Mouse (Mus musculus) ovary, postnatal 10 days (tissue): Measurements from ENCODE around the gene Ntn5.
A peak's percentile ranks its signal among the peaks of the same experiment; 100 is the strongest.

Experiments used
- DNase-seq: peaks from one replicate; pipeline ENCODE4 v3.0.0; 2022; ENCODE audit warnings: low spot score

The Ntn5 gene

DNA sequence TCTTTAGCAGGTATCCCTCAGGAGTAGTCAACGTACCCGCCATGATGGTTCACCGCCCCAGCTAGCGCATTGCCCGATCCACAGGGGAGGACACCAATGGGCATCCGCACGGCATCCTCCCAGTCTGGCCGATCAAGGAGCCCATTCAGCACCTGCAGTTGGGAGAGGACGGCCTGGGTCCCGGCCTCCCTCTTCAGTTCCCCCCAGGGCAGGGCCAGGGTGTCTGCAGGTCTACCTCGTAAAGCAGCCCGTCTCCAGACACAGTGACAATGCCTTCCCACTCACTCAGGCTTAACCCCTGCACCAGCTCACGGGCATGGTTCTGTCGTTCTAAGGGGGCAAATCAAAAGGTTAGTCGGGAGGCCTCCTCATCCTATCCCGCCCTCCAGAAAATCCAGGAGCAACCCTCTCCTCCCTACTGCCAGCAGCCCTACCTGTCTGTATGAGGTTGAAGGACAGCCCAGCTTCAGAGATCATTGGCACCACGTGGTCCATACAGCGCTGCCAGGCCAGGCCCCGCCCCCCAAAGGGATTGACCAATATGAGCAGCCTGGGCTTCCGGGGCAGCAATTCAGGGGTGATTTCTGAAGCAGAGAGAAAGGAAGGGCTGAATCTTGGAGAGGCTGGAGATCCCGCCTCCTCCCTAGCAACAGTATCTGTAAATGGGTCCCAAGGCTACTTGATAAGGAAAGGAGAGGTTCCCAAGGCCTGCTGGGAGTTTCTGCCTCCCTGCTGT, 28.4 kb downstream of the Ntn5 start:
- no peak for DNase-seq

DNA sequence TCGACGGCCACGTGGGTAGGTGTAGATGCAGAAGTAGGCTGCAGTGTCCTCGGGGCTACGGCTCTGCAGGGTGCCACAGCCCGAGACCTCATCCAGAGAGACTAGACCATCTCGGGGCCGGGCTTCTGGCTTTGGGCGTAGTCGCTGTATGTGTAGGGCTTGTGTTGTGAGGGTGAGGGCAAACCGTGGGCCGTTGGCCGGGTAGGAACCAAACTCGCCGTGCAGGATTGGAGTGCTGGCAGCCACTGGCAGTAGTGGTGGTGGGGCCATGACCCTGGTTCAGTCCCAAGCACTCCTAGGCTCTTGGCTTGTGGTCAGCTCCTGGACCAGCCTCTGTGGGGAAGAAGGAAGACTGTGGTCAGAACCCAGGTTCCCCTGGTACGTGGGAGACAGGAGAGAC, 29.6 kb downstream of the Ntn5 start:
- no peak for DNase-seq

DNA sequence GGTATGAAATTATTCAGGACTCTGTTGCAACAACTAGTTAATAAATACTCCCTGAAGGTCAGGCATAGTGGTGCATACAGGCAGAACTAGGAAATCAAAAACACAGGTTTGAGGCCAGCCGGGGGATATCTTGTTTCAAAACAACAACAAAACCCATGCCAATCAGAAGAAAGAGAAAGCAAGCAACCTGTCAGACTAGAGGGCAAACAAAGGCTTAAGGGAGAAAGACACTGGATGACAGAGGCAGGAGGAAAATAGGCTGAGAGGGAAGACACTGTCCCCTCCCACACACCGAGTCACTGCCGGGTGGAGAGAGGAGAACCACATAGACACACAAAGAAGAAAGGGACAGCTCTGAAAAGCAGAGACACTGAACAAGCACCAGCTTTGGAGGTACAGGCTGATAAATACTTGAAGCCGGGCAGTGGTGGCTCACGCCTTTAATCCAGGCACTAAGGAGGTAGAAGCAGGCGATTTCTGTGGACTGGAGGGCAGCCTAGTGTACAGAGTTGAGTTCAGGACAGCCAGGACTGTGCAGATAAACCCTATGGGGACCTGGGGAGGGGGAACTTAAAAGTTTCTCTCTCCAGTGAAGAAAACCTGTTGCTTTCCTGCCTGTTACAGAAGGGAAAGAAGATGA, 30.2 kb downstream of the Ntn5 start:
- no peak for DNase-seq

DNA sequence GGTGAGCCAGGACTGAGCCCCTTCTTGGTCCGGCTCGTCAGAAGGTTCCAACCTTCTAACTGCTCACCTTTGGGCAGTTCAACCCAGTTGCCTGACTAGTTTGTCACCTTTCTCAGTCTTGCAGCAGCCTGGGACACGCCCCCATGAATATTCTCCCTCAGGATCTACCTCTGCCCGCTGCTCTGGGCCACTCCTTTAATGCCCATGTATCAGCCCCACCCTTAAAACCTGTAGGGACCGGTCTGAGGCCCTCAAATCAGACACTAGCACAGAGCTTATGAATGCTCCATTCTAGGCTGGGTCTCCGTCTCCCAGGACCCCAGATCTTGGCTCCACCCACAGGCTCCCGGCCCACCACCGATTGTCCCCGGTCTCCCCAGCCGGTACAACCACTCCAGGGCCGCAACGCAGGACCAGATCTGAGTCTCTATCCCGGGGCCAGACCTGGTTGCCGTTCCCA, 30.8 kb downstream of the Ntn5 start:
- DNase-seq = no peak

DNA sequence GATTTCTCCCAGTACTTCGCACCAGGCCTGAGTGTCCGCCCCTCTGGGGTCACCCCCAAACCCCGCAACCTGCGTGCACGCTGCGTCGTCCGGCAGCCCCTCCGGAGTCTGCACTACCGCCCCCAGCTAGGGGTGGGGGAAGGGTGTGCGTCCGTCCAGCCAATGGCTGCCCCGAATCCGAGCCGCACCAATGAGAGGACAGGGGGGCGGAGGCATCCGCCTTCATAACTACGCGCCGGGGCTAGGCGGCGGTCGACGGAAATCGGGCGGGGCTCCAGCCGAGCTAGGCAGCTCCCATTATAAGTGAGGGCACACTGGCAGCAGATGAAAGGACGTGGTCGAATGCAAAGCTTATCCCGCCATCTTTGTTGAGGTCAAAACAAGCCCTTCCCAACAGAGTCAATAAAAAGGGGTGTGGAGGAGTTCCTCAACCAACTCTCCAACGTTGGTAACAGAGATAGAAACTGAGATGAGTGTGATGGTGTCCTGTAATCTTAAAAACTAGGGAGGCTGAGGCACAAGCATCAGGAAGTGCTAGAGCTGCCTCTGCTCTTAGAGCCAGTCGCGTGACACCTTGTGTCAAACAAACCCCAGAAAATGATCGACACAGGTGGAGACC, 31.4 kb downstream of the Ntn5 start, which contains the start of gene Rpl18:
TSS of gene Rpl18 (plus strand) at position 368 of the 619 bp plus-strand sequence.
- DNase-seq = peak; percentile 92

DNA sequence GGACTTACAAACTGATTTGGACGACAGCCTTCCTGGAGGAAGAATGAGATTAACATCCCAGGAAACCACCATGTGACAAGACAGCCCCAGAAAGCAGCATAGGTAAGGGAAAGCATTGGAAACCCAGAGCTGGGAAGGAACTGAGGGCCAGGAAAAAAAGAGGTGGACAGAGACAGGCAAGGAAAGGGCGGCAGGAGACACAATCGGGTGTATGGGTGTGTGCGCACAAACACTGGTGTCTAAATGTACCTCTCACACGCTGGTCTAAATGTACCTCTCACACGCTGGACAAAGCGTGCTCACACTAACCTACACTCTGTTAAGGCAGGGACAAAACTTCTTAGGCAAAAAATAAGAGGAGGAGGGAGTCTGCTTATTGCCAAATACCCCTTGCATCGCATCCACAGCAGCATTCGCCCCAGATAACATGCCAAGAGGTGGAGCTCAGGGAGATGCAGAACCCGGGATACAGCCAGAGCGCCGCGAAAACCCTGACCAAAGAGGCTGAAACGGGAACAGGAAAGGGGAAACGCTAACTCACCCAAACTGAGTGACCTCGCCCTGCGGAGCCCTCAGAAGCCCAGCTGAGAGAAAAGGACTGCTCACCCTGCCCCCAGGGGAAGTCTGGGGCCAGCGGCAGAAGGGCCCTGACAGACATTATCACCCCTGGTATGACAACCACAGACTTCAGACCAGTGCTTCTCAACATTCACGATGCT, 32.1 kb downstream of the Ntn5 start:
- no peak for DNase-seq

- no peak for DNase-seq
Observed at GRCm38 (mm10) chr7:45716460-45716857, 32.6 kb downstream of the Ntn5 start.

DNA sequence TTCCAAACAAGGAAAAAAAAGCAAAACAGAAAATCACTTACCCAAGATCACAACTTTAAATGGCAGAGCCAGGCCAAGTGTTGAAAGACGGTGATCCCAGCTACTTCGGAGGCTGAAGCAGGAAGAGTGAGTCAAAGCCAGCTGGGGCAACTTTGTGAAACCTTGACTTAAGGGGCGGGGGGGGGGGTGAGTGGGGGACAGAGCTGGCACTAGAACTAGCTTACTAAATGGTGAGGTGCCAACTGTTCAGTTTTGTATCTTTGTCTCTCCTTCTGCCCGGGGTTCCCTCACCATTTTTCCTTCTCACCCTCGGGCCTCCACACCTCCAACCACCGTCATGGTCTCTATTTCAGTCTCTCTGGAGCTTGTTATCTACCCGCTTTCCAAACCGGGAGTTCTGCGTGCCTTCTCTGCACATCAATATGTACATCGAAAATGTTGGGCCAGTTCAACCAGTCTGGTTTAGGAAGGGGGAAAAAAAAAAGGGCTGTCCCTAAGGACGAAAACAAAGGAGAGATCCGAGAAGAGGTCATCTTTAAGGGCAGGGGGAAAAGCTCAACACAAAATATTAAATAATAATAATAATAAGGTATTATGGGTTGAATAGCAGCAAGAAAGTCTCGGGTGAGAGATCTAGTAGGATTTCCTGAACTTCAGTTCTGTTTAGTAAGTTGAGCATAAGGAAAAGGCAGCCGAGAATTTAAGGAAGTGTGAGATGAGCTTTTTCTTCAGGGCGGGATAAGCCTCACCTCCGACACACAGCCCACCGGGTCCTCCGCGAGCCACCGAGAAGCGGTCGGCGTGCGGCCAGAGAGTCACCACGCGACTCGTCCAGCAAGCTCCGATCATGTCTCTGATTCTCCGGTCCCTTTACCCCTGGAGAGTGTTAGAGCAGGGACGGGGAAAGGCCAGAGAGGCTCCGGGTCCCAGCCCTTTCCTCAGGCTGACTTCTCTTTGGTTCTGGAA, 33.4 kb downstream of the Ntn5 start:
- DNase-seq = no peak

DNA sequence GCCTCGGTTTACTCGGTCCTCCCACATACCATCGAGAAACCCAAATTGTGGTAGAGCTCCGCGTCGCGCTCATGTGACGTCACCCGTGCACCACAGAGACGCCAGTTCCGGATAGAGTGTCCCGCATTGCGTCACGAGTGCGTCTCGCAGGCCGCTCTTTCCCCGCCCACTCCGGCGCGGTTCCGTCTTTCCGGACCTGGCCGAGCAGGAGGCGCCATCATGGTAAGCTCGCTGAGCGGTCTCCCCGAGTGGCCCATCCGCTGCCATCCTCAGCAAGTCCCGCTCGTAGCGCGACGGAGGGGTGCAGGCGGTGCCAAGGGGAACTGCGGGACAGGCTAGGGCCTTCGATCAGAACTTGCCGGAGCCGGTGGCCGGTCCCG, 34.1 kb downstream of the Ntn5 start, which contains the start of gene Sphk2:
TSS of gene Sphk2 (minus strand) at position 85 of the 380 bp plus-strand sequence.
- DNase-seq = peak; percentile 99

DNA sequence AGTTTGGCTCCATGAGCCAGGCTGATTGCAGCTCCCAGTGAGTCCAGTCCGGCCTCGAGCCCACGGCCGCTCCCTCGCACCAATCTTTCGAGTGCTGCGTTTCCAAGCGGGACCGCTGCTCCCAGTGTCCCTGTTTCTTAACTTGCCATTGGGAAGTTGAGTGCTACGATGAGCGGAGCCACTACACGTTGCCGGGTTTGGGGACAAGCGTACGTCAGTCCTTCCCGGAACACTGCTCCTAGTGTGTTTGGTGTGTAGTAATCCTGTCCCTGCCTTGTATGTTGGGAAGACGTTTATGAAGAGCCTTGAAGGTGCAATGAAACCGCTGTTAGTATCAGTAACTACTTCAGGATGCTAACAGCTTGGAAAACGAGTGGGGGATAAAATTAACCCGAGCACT, 34.5 kb downstream of the Ntn5 start:
- no peak for DNase-seq

DNA sequence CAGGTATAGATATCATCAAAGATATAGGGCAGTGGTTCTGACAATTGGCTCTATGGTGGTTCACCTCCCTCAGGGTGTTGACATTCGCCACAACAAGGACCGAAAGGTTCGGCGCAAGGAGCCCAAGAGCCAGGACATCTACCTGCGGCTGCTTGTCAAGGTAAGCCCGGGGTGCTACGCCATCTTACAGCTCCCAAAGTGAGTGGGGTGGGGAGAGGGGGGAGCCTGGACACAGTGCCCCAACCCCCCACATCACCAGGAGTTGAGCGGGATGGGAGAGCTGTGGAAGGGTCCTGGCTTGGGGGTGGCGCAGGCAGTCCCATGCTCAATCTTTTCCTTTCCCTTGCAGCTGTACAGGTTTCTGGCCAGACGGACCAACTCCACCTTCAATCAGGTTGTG, 35.4 kb downstream of the Ntn5 start:
- no peak for DNase-seq

GRCm38 (mm10) chr7:45719738-45720412, 36.1 kb downstream of the Ntn5 start:
- no peak for DNase-seq

DNA sequence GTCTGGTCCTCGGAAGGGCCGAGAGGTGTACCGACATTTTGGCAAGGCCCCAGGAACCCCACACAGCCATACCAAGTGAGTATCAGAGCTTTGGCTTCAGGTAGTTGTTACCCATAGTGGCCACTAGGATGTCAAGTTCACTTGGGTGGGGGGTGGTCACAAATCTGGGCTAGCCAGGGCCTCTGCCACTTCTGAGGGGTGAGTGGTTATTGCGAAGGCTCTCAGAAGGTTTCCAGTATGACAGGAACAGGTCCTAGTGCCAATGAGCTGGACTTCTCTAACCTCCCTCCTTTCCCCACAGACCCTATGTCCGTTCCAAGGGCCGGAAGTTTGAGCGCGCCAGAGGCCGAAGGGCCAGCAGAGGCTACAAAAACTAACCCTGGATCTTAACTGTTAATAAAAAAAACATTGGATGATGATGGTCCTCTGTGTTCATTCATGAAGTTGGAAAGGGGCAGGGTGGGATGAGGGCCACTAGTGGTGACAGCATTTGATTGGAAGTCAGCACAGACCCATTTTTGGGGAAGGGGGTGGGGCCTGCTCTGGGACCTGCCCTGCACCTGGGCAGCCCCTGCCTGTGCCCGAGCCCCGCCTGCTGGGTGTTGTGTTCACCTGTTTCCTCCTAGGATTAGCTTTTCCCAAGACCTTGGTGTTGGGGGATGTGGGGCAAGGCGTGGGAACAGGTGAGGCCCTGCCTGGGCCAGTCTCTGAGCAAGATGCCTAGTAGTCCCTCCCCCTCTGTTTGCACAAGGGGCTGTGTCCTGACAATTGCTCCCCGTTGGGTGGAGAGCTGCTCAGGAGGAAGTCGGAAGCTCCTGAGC, 36.8 kb downstream of the Ntn5 start, which contains the start of gene Fam83e:
TSS of gene Fam83e (plus strand) at position 800 of the 821 bp plus-strand sequence.
- DNase-seq = no peak

DNA sequence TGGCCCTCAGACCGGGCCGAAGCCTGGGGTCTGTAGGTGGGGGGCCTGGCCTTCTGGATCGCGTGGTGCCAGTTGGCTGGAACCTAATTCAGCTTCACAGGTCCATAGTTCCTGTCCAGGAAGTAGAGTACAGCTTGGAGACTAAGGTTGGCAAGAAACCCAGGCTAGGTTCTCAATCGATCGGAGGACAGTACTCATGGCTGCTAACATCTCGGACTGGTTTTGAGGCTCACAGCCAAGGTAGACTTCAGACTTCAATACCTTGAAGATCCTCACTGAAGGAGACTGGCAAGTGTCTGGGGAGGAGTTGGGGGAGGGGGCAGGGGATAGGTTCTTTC, 37.4 kb downstream of the Ntn5 start:
- DNase-seq = no peak

DNA sequence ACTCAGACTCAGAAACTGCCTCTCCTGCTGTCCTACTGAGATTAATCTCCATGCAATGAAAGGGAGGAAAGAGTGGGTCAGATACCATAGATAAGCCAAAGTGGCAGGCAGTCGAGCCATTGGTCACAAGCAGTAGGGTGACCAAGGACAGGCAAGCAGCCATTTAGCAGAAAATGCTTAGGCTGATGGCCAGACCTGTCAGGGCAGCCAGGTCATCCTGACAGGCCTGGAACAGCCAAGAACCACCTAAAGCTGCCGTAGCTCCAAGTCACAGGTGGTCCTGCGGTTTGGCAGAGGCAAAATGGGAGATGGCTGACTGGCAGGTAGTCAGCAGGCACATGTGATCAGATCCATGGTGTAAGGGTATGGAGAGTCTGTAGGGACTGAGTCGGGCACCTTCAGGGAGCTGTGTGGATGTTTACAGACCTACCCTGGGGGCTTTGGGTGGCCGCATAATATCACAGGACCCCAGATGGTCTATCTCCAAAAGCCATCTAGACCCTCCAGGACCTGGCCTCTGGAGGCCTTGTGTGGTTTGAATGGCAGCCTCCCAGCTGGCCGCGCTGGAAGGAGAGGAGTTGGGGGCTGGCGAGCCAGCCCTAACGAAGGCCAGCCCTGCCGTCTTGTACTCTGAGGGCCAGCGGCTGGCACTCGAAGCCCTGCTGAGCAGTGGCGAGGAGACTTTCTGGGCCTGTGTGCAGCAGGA, 38.0 kb downstream of the Ntn5 start:
- DNase-seq = no peak

DNA sequence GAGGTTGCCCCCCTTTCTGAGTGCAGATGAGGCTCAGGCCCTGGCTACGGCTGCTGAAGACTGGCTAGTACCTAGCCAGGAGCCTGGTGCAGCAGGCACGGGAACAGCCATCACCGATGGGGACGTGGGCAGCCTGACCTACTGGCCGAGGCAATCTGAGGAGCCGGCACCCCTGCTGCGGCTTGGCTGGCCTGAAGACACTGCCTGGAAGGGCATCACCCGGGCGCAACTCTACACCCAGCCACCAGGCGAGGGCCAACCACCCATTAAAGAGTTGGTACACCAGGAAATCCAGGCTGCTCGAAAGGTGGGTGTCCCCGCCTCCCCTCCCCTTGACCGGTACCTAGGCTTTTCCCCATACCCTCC, 38.5 kb downstream of the Ntn5 start:
- DNase-seq = no peak

GRCm38 (mm10) chr7:45723301-45723700, 39.5 kb downstream of the Ntn5 start:
- no peak for DNase-seq

DNA sequence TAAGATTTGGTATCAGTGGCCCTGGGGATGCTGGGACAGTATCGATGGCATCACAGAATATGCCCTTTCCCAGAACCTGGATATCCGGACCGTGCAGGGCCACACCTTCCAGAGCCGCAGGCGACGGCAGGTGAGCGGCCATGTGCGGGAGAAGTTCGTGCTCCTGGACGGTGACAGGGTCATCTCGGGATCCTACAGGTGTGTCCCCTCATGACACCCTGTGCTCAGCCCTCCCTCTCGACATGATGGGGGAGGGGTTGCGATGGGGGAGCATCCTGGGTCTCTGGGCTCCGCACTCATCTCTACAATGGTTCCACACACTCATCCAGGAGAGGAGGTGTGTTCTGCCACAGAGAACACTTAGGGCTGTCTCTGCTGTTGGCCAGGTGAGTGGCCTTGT, 40.0 kb downstream of the Ntn5 start:
- no peak for DNase-seq

DNA sequence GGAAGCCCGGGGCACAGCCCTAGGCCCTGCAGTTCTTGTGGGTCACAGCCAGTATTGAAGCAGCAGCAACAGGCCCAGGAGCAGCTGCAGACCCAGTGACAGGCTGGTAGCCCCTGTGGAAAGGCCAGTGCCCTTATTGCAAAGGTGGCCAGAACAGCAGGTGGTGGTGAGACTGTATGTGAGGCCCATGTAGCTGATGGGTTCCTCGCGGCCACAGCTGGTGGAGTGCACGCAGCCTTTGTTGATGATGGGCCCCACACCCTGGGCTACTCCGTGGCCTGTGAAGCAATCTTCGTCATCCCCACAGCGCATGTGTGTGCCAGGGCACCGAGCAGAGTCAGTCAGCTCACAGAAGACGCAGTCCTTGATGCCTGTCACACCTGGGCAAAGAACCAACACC, 41.3 kb downstream of the Ntn5 start:
- DNase-seq = no peak
